In genomic region chr6:38096961-38097370, GRCm38 (mm10) we compare ENCODE assay signal across 15 mouse cellular contexts. TPM values are rescaled to one million over a fixed set of nuclear protein-coding genes. Genes with fewer than 3 reads are reported as not detected.
DNase-seq lines count a peak whose midpoint lies in the region; ATAC-seq and TF ChIP-seq lines count a peak whose summit lies in the region.
"Had no signal": no experiment of that assay in that cellular context is flagged by ENCODE, and none has a peak within 500 bp of the region (broad histone marks: within the 10 kb centered on the region; RNA-seq: fewer than 3 reads in every experiment).

No protein-coding gene starts in this region.

- ATAC-seq in limb, embryonic 13.5 days (ENCODE audit: low FRiP score, low read depth): 0 out of 2 replicates have a peak, but pooled peaks have one; percentile 11
- ATAC-seq in lung, embryonic 14.5 days (ENCODE audit: insufficient read depth): peak; percentile 81; the same call in 1 of the 2 replicates
- ATAC-seq: CD4-positive, CD25-positive, alpha-beta regulatory T cell, adult 4 months had no signal

- H3K4me3 ChIP-seq in limb, embryonic 13.5 days: no peak overlapping the region
- no peak overlapping the region for H3K4me3 ChIP-seq in limb, embryonic 10.5 days
- no peak overlapping the region for H3K4me3 ChIP-seq in lung, embryonic 14.5 days (ENCODE audit: low read depth, low read length)
- H3K4me3 ChIP-seq: forebrain, embryonic 10.5 days had no signal

- TF ChIP-seq CTCF in lung, embryonic 14.5 days (IDR thresholded peaks at IDR 0.05; ENCODE audit: low read depth): no peak

- H3K4me2 ChIP-seq in limb, embryonic 13.5 days (replicated peaks): no peak overlapping the region
- no peak overlapping the region for H3K4me2 ChIP-seq in lung, embryonic 14.5 days

- no peaks in the 10 kb centered on the region for H3K27me3 ChIP-seq in limb, embryonic 13.5 days
- no peaks in the 10 kb centered on the region for H3K27me3 ChIP-seq in limb, embryonic 10.5 days (ENCODE audit: low read depth, poor library complexity, severe bottlenecking)
- no peaks in the 10 kb centered on the region for H3K27me3 ChIP-seq in lung, embryonic 14.5 days (ENCODE audit: insufficient read depth, low read length)

- 55% methylated on average over 5 of the region's 5 CpGs for WGBS in limb, embryonic 13.5 days
- whole genome bisulfite sequencing in limb, embryonic 10.5 days: 62% methylated on average over 5 of the region's 5 CpGs
- WGBS in lung, embryonic 14.5 days: 47% methylated on average over 5 of the region's 5 CpGs

- H3K36me3 ChIP-seq in limb, embryonic 13.5 days: no peaks in the 10 kb centered on the region
- H3K36me3 ChIP-seq in limb, embryonic 10.5 days: no peaks in the 10 kb centered on the region
- no peaks in the 10 kb centered on the region for H3K36me3 ChIP-seq in lung, embryonic 14.5 days (ENCODE audit: insufficient read depth)
- H3K36me3 ChIP-seq: forebrain, embryonic 10.5 days had no signal

- no peaks in the 10 kb centered on the region; the same call in 1 of the 2 replicates for H3K9me3 ChIP-seq in limb, embryonic 13.5 days
- no peaks in the 10 kb centered on the region for H3K9me3 ChIP-seq in limb, embryonic 10.5 days (replicated peaks)
- no peaks in the 10 kb centered on the region for H3K9me3 ChIP-seq in lung, embryonic 14.5 days (ENCODE audit: low read depth, low read length)
- H3K9me3 ChIP-seq: forebrain, embryonic 10.5 days had no signal

- no peak overlapping the region for H3K9ac ChIP-seq in limb, embryonic 13.5 days
- no peak overlapping the region for H3K9ac ChIP-seq in lung, embryonic 14.5 days

- no peak overlapping the region for H3K27ac ChIP-seq in limb, embryonic 13.5 days
- no peak overlapping the region for H3K27ac ChIP-seq in limb, embryonic 10.5 days
- no peak overlapping the region for H3K27ac ChIP-seq in lung, embryonic 14.5 days (ENCODE audit: low read depth)
- H3K27ac ChIP-seq: forebrain, embryonic 10.5 days had no signal

- no peak for DNase-seq in limb, embryonic 10.5 days (ENCODE audit: low spot score)
- DNase-seq in kidney, adult 8-10 months: peak; percentile 58 to 63
- DNase-seq in lung, embryonic 14.5 days: no peak
- DNase-seq in urinary bladder, postnatal 14 days (ENCODE audit: low spot score): peak; percentile 52
- no peak for DNase-seq in adrenal gland, postnatal 10 days
- no peak for DNase-seq in yolk sac, embryonic 10.5 days (ENCODE audit: low spot score)
- DNase-seq in spleen, postnatal 36 days (ENCODE audit: low spot score in 2 of 2): no peak
- DNase-seq: gastrocnemius, postnatal 36 days had no signal

- 0 out of 2 replicates have a peak, but pooled peaks cover 3% of the 10 kb centered on the region for H3K4me1 ChIP-seq in limb, embryonic 13.5 days
- H3K4me1 ChIP-seq in limb, embryonic 10.5 days: no peaks in the 10 kb centered on the region
- no peaks in the 10 kb centered on the region for H3K4me1 ChIP-seq in lung, embryonic 14.5 days (ENCODE audit: insufficient read depth)
- H3K4me1 ChIP-seq: forebrain, embryonic 10.5 days had no signal

RNA-seq across cellular contexts. Expression of gene Tmem213, which starts 12.1 kb away (rescaled TPM):
- polyA plus RNA-seq in limb, embryonic 13.5 days (2015; fragmentation: Nextera tagmentation; extraction: Ambion mirVana): 0.33 and 0.65 TPM in 2 replicates
- polyA plus RNA-seq in limb, embryonic 10.5 days (2016; fragmentation: Nextera tagmentation; extraction: Ambion mirVana): not detected in 2 replicates
- polyA plus RNA-seq in lung, embryonic 14.5 days (2014; fragmentation: Nextera tagmentation; extraction: Ambion mirVana): 4.4 and 5.9 TPM in 2 replicates
- not detected for total RNA-seq in adrenal gland, postnatal 10 days (2021)
- total RNA-seq: gastrocnemius, postnatal 36 days; megakaryocyte-erythroid progenitor cell, adult 5-6 weeks had no signal
- polyA plus RNA-seq: CD4-positive, CD25-positive, alpha-beta regulatory T cell, adult 4 months; cortical plate, adult 2 months; forebrain, embryonic 10.5 days; heart, postnatal 0 days; limb, embryonic 11.5 days had no signal

RNA-seq across cellular contexts. Expression of gene Atp6v0a4, which starts 27.4 kb away (rescaled TPM):
- polyA plus RNA-seq in limb, embryonic 13.5 days (2015; fragmentation: Nextera tagmentation; extraction: Ambion mirVana): 0.29 and 0.78 TPM in 2 replicates
- polyA plus RNA-seq in limb, embryonic 10.5 days (2016; fragmentation: Nextera tagmentation; extraction: Ambion mirVana): not detected in 2 replicates
- polyA plus RNA-seq in lung, embryonic 14.5 days (2014; fragmentation: Nextera tagmentation; extraction: Ambion mirVana): 0.14 and 0.34 TPM in 2 replicates
- 1 to 10 TPM; 4.0 to 5.4 TPM for total RNA-seq in adrenal gland, postnatal 10 days (2021)
- polyA plus RNA-seq: CD4-positive, CD25-positive, alpha-beta regulatory T cell, adult 4 months; forebrain, embryonic 10.5 days; limb, embryonic 11.5 days had no signal

RNA-seq across cellular contexts. Expression of gene Svopl, which starts 50.2 kb away (rescaled TPM):
- polyA plus RNA-seq in limb, embryonic 13.5 days (2015; fragmentation: Nextera tagmentation; extraction: Ambion mirVana): 3.1 and 3.2 TPM in 2 replicates
- 4.0 and 7.0 TPM in 2 replicates for polyA plus RNA-seq in limb, embryonic 10.5 days (2016; fragmentation: Nextera tagmentation; extraction: Ambion mirVana)
- polyA plus RNA-seq in lung, embryonic 14.5 days (2014; fragmentation: Nextera tagmentation; extraction: Ambion mirVana): 0.43 and 0.80 TPM in 2 replicates
- 1 to 10 TPM; 1.9 to 3.4 TPM for total RNA-seq in adrenal gland, postnatal 10 days (2021)
- total RNA-seq: megakaryocyte-erythroid progenitor cell, adult 5-6 weeks had no signal
- polyA plus RNA-seq: cortical plate, adult 2 months had no signal

Comparison
In these comparisons a context has a peak if more than half of its experiments do, and no peak if none do; other contexts are left out.
1. DNase-seq: peak in kidney, adult 8-10 months (2 of 2) and urinary bladder, postnatal 14 days (single experiment); none in limb, embryonic 10.5 days (single experiment), lung, embryonic 14.5 days (single experiment), adrenal gland, postnatal 10 days (single experiment), yolk sac, embryonic 10.5 days (single experiment) and spleen, postnatal 36 days (0 of 2).